In genomic region chr1:43299490-43300302, GRCm38 (mm10) we compare ENCODE assay signal across 9 mouse cellular contexts.
DNase-seq lines count a peak whose midpoint lies in the region; ATAC-seq and TF ChIP-seq lines count a peak whose summit lies in the region.
"Had no signal": no experiment of that assay in that cellular context is flagged by ENCODE, and none has a peak within 500 bp of the region (broad histone marks: within the 10 kb centered on the region; RNA-seq: fewer than 3 reads in every experiment).

No protein-coding gene starts in this region.

- H3K4me2 ChIP-seq in embryonic facial prominence, embryonic 11.5 days (ENCODE audit: low read depth, low read length) = no peak overlapping the region
- H3K4me2 ChIP-seq in lung, embryonic 14.5 days = no peak overlapping the region
- no peak overlapping the region for H3K4me2 ChIP-seq in intestine, embryonic 16.5 days (ENCODE audit: low read depth, low read length)
- H3K4me2 ChIP-seq: limb, embryonic 15.5 days had no signal

- 50% methylated on average over 7 of the region's 7 CpGs for WGBS in embryonic facial prominence, embryonic 11.5 days
- WGBS in embryonic facial prominence, embryonic 10.5 days = 55% methylated on average over 7 of the region's 7 CpGs
- 40% methylated on average over 7 of the region's 7 CpGs for WGBS in lung, embryonic 14.5 days
- WGBS in intestine, embryonic 16.5 days = 47% methylated on average over 7 of the region's 7 CpGs

- no peak overlapping the region for H3K27ac ChIP-seq in embryonic facial prominence, embryonic 11.5 days (replicated peaks; ENCODE audit: low read depth, low read length)
- no peak overlapping the region for H3K27ac ChIP-seq in embryonic facial prominence, embryonic 10.5 days (replicated peaks)
- no peak overlapping the region for H3K27ac ChIP-seq in lung, embryonic 14.5 days (ENCODE audit: low read depth)
- H3K27ac ChIP-seq in intestine, embryonic 16.5 days (ENCODE audit: low read length) = no peak overlapping the region
- H3K27ac ChIP-seq: limb, embryonic 15.5 days had no signal

- H3K9me3 ChIP-seq in embryonic facial prominence, embryonic 11.5 days (replicated peaks; ENCODE audit: control insufficient read depth, low read length) = no peaks in the 10 kb centered on the region
- H3K9me3 ChIP-seq in embryonic facial prominence, embryonic 10.5 days = no peaks in the 10 kb centered on the region
- H3K9me3 ChIP-seq in lung, embryonic 14.5 days (ENCODE audit: low read depth, low read length) = no peaks in the 10 kb centered on the region
- H3K9me3 ChIP-seq in intestine, embryonic 16.5 days (ENCODE audit: control insufficient read depth, low read length) = no peaks in the 10 kb centered on the region
- H3K9me3 ChIP-seq: limb, embryonic 15.5 days had no signal

- H3K4me1 ChIP-seq in embryonic facial prominence, embryonic 11.5 days (ENCODE audit: control insufficient read depth, insufficient read depth, low read length) = no peaks in the 10 kb centered on the region
- H3K4me1 ChIP-seq in embryonic facial prominence, embryonic 10.5 days = peaks cover 14% of the 10 kb centered on the region
- no peaks in the 10 kb centered on the region for H3K4me1 ChIP-seq in lung, embryonic 14.5 days (ENCODE audit: insufficient read depth)
- no peaks in the 10 kb centered on the region for H3K4me1 ChIP-seq in intestine, embryonic 16.5 days (ENCODE audit: control insufficient read depth, insufficient read depth, low read length)

- DNase-seq in embryonic facial prominence, embryonic 11.5 days (ENCODE audit: low spot score) = peak; percentile 82
- no peak for DNase-seq in embryonic facial prominence, embryonic 10.5 days (ENCODE audit: low spot score)
- DNase-seq in lung, embryonic 14.5 days = peak; percentile 90
- DNase-seq in lung, adult 18-20 months = no peak
- DNase-seq in embryo, embryonic 10.5 days (ENCODE audit: low spot score) = peak; percentile 83
- no peak for DNase-seq in urinary bladder, postnatal 14 days (ENCODE audit: low spot score)

- ATAC-seq in embryonic facial prominence, embryonic 11.5 days (replicated peaks; ENCODE audit: insufficient number of reproducible peaks, low FRiP score, low TSS enrichment, low read depth) = peak; percentile 58; the same call in 1 of the 2 replicates
- peak; percentile 73 for ATAC-seq in lung, embryonic 14.5 days (ENCODE audit: insufficient read depth)
- ATAC-seq in intestine, embryonic 16.5 days = peak; percentile 50; the same call in 1 of the 2 replicates
- peak; percentile 75 for ATAC-seq in neutrophil, adult 5-6 weeks (ENCODE audit: extremely low read depth, insufficient number of reproducible peaks, low FRiP score, poor library complexity, severe bottlenecking)

- no peaks in the 10 kb centered on the region for H3K36me3 ChIP-seq in embryonic facial prominence, embryonic 11.5 days (replicated peaks; ENCODE audit: control insufficient read depth, insufficient read depth, low read depth, low read length)
- H3K36me3 ChIP-seq in embryonic facial prominence, embryonic 10.5 days (replicated peaks) = no peaks in the 10 kb centered on the region
- H3K36me3 ChIP-seq in lung, embryonic 14.5 days (ENCODE audit: insufficient read depth) = no peaks in the 10 kb centered on the region
- H3K36me3 ChIP-seq in intestine, embryonic 16.5 days (ENCODE audit: control insufficient read depth, insufficient read depth, low read length) = no peaks in the 10 kb centered on the region
- H3K36me3 ChIP-seq: limb, embryonic 15.5 days had no signal

- no peak overlapping the region for H3K9ac ChIP-seq in embryonic facial prominence, embryonic 11.5 days (replicated peaks; ENCODE audit: low read length)
- H3K9ac ChIP-seq in lung, embryonic 14.5 days = no peak overlapping the region
- H3K9ac ChIP-seq in intestine, embryonic 16.5 days (ENCODE audit: low read depth, low read length) = no peak overlapping the region
- H3K9ac ChIP-seq: limb, embryonic 15.5 days had no signal

- TF ChIP-seq CTCF in lung, embryonic 14.5 days (IDR thresholded peaks at IDR 0.05; ENCODE audit: low read depth) = peak; percentile 88

- H3K4me3 ChIP-seq in embryonic facial prominence, embryonic 11.5 days (ENCODE audit: low read depth, low read length) = no peak overlapping the region
- H3K4me3 ChIP-seq in embryonic facial prominence, embryonic 10.5 days = no peak overlapping the region
- no peak overlapping the region for H3K4me3 ChIP-seq in lung, embryonic 14.5 days (ENCODE audit: low read depth, low read length)
- no peak overlapping the region for H3K4me3 ChIP-seq in intestine, embryonic 16.5 days (ENCODE audit: low read length)
- H3K4me3 ChIP-seq: limb, embryonic 15.5 days had no signal

- H3K27me3 ChIP-seq in embryonic facial prominence, embryonic 11.5 days (ENCODE audit: control insufficient read depth, insufficient read depth, low read length) = no peaks in the 10 kb centered on the region
- H3K27me3 ChIP-seq in embryonic facial prominence, embryonic 10.5 days (replicated peaks; ENCODE audit: low read depth, poor library complexity, severe bottlenecking) = 0 out of 2 replicates have a peak, but pooled peaks cover 4% of the 10 kb centered on the region
- no peaks in the 10 kb centered on the region for H3K27me3 ChIP-seq in lung, embryonic 14.5 days (ENCODE audit: insufficient read depth, low read length)
- no peaks in the 10 kb centered on the region for H3K27me3 ChIP-seq in intestine, embryonic 16.5 days (replicated peaks; ENCODE audit: control insufficient read depth, insufficient read depth, low read length)

Comparison
In these comparisons a context has a peak if more than half of its experiments do, and no peak if none do; other contexts are left out.
1. DNase-seq: peak in embryonic facial prominence, embryonic 11.5 days (single experiment), lung, embryonic 14.5 days (single experiment) and embryo, embryonic 10.5 days (single experiment); none in embryonic facial prominence, embryonic 10.5 days (single experiment), lung, adult 18-20 months (0 of 2) and urinary bladder, postnatal 14 days (single experiment).
2. Peak in every context shown above with its lines, with median percentiles within 50 percentile points of each other: ATAC-seq.